Mouse (Mus musculus) ovary, postnatal 14 days (tissue): Measurements from ENCODE around the gene Abcg2.

Source experiments
- DNase-seq: peaks from one replicate; pipeline ENCODE4 v3.0.0; 2022; ENCODE audit warnings: low spot score

Gene Abcg2

GRCm38 (mm10) chr6:58638566-58638965, 54.2 kb downstream of the Abcg2 start:
- DNase-seq = no peak

GRCm38 (mm10) chr6:58639391-58639790, 55.1 kb downstream of the Abcg2 start:
- DNase-seq = no peak

- DNase-seq = peak; percentile 46
Measured at GRCm38 (mm10) chr6:58640333-58641018, 56.2 kb downstream of the Abcg2 start.

- no peak for DNase-seq
Measured at GRCm38 (mm10) chr6:58641056-58641799, 56.9 kb downstream of the Abcg2 start.

DNA sequence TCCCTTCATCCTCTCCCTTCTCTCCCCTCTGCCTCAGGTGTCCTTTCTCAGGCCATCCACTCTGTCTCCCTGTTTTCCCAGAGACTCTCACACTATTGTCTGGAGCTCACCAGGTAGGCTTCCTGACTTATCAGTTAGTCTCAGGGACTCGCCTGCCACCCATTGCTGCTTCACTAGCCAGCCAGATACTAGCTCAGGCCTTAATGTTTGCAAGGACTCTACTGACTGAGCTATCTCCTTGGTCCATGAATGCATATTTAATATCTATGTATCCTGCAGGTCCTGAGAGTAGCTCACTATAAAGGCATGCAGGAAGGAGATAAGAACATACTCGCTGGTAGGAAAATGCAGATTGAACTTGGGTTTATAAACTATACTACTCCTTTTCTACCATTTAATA, 57.9 kb downstream of the Abcg2 start:
- no peak for DNase-seq

DNA sequence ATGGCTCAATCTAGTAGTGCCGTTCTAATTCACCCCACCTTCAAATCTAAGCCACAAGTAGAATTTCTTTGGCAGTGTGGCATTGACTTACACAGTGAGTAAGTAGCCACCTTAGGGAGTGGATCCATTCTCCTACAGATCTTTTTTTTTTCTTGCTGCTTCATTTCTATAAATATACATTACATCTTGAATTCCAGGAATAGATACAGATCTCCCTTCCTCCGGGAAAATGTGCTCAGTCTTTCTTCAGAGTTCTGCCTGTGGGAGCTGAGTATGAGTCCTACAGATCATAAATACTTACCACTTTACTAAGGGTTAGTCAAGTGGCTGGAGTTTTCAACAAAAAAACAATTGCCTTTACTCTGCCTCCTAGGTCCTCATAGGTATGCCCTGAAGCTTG, 60.3 kb downstream of the Abcg2 start:
- no peak for DNase-seq

GRCm38 (mm10) chr6:58648100-58648749, 63.9 kb downstream of the Abcg2 start:
- DNase-seq = no peak

DNA sequence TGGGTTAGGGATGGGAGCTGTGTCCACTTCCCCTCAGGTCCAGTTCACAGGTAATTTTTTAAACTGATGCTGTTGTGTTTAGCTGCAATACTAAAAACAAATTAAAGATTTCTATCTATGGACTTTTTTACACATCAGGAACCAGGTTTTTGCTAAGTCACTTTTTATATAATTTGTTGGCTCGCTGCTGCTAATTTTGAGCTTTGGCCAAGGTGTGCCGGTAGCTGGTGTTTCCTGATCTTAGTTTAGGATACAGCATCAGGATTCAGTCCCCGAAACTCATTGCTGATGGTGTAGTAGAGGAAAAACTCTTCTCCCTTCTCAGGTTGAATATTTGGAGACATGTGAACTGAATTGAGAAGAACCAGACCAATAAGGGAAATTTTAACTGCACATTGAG, 65.8 kb downstream of the Abcg2 start:
- DNase-seq = no peak

DNA sequence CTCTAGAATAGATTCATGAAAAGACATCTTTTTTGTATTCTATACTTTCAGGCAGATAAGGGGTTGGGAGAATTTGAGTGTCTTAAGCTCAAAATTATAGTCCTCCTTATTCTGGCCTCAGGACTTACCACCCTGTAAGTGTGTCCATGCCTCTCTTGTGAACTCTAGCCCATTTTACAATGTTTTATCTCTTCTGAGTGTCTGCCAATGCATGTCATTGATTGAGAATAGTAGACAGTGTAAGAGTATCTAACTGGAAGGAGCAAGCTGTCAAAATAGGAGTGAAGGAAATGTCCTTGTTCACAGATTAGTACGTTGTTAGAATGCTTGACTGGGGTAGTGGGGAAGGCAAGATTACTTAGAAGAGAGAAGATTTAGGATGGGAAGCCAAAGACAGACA, 66.7 kb downstream of the Abcg2 start:
- DNase-seq = no peak

- DNase-seq = no peak
Measured at GRCm38 (mm10) chr6:58660951-58661575, 76.7 kb downstream of the Abcg2 start.

GRCm38 (mm10) chr6:58677802-58678201, 93.5 kb downstream of the Abcg2 start:
- DNase-seq = no peak

DNA sequence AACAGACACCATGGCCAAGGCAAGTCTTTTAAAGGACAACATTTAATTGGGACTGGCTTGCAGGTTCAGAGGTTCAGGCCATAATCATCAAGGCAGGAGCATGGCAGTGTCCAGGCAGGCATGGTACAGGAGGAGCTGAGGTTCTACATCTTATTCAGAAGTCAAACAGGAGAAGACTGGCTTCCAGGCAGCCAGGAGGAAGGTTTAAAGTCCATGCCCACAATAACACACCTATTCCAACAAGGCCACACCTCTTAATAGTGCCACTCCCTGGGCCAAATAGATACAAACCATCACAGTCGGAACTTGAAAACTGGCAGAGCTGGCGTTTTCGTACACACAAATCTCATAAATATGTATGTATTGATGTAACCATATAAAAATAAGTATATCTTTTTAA, 94.2 kb downstream of the Abcg2 start:
- no peak for DNase-seq

DNA sequence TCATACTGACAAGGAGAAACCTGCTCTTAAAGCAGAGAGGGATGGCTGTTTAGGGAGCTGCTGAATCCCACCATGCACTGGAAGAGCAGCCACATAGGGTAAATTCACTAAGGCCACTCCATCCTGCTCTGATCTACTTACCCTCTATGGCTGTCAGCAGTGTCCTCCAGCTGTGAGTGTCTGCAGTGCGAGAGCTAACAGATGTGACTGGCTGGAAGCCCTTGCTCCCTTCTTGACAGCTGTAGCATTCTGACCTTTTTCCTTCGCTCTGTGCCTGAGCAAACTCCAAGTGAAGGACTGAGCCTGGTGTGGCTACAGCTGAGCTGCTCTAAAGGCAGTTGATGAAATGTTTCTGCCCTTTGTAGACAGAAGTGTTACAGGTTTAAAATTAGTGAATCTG, 107.3 kb downstream of the Abcg2 start:
- no peak for DNase-seq

DNA sequence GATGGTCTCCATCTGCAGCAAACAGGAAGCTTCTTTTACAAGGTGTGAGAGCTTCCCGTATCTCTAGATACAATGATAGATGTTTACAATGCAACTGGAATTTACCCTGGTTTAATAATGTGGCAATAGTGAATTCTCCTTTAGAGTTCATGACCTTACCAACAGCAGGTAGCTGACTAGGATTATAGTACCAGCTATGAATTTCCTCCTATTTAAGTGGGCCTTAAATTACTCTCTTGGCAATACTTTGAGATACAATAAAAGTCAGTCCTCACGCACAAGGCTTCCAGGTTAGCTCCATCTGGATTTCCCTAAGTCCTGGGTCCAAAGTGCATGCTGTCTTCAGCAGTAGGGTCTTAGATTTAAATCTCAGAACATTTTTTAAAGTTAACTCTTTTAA, 109.9 kb downstream of the Abcg2 start:
- DNase-seq = no peak

DNA sequence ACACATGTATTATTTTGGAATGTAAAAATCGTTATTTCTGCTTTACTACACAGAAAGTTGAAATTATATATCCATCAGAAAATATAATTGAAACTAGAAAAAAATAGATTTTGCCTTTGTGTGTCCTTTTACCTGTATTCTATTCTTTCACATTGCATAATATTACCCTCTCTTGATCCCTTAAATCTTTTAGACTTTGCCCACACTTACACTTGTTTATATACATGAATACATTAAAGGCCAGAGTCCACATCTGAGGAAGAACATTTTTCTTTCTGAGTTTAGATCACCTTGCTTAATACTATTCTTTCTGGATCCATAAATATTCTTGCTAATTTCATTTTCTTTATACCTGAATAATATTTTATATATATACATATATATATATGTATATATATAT, 110.4 kb downstream of the Abcg2 start:
- DNase-seq = no peak

GRCm38 (mm10) chr6:58710369-58710768, 126.0 kb downstream of the Abcg2 start:
- no peak for DNase-seq

GRCm38 (mm10) chr6:58711909-58712308, 127.6 kb downstream of the Abcg2 start:
- no peak for DNase-seq

- DNase-seq = no peak
Measured at GRCm38 (mm10) chr6:58733851-58734250, 149.5 kb downstream of the Abcg2 start.

DNA sequence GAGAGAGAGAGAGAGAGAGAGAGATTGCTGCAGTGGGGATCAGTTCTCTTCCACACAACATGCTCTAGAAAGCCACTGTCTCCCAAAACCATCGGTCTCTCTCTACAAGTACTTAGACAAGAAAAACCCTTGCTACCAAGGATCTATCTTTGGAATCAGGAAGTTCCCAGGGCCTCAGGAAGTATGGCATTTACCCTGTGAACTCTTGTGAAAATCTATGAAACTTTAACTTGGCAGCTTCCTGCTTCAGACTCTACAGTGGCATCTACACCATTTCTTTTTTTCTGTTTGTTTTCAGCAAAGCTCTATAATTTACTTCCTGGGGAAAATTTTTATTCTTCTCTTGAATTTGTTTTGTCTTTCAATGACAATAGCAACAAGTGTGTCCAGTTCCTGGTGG, 150.8 kb downstream of the Abcg2 start:
- DNase-seq = no peak
